Mouse (Mus musculus) regulatory T cell (primary cell): ENCODE results near the gene Actr5.

Experiments
- in situ Hi-C: fragments of 300-600 bp; cut with MboI, MseI; formaldehyde crosslinking; loops from one replicate; pipeline ENCODE4 v1.15.1; 2025; ENCODE audit warnings: high pct_unique_total_duplicates

Gene Actr5

GRCm38 (mm10) chr2:158613541-158614417, 10.9 kb upstream of the Actr5 start:
- in situ Hi-C loops: no loop called here

GRCm38 (mm10) chr2:158614418-158614955, 10.2 kb upstream of the Actr5 start:
- in situ Hi-C loops: no loop called here

GRCm38 (mm10) chr2:158615161-158615680, 9.5 kb upstream of the Actr5 start:
- in situ Hi-C loops: no loop called here

GRCm38 (mm10) chr2:158615702-158616101, 9.0 kb upstream of the Actr5 start:
- in situ Hi-C loops: no loop called here

- in situ Hi-C loops: no loop called here
These were observed 8.4 kb upstream of the Actr5 start for GRCm38 (mm10) chr2:158616296-158616695.

- in situ Hi-C loops: no loop called here
These were observed 7.9 kb upstream of the Actr5 start for GRCm38 (mm10) chr2:158616790-158617189.

- in situ Hi-C loops: loop anchor here (10.0 kb wide), 1 partner anchor 540 kb away; no protein-coding TSS in a partner anchor
These were observed 543 bp downstream of the Actr5 start for GRCm38 (mm10) chr2:158625231-158625630.

- in situ Hi-C loops: loop anchor here (10.0 kb wide), 1 partner anchor 539 kb away; no protein-coding TSS in a partner anchor
These were observed 1.0 kb downstream of the Actr5 start for GRCm38 (mm10) chr2:158625697-158626096.

GRCm38 (mm10) chr2:158628858-158629257, 4.2 kb downstream of the Actr5 start:
- in situ Hi-C loops: loop anchor here (10.0 kb wide), 1 partner anchor 536 kb away; no protein-coding TSS in a partner anchor

GRCm38 (mm10) chr2:158629414-158629813, 4.7 kb downstream of the Actr5 start:
- in situ Hi-C loops: loop anchor here (10.0 kb wide), 1 partner anchor 535 kb away; no protein-coding TSS in a partner anchor

- in situ Hi-C loops: no loop called here
These were observed 7.2 kb downstream of the Actr5 start for GRCm38 (mm10) chr2:158631873-158632272.

- in situ Hi-C loops: no loop called here
These were observed 17.2 kb downstream of the Actr5 start for GRCm38 (mm10) chr2:158641869-158642268.

- in situ Hi-C loops: no loop called here
These were observed 17.9 kb downstream of the Actr5 start for GRCm38 (mm10) chr2:158642587-158642986.

- in situ Hi-C loops: no loop called here
These were observed 19.1 kb downstream of the Actr5 start for GRCm38 (mm10) chr2:158643791-158644190.

- in situ Hi-C loops: no loop called here
These were observed 26.6 kb downstream of the Actr5 start for GRCm38 (mm10) chr2:158651159-158651908.

GRCm38 (mm10) chr2:158652985-158653384, 28.3 kb downstream of the Actr5 start:
- in situ Hi-C loops: no loop called here

GRCm38 (mm10) chr2:158654717-158655116, 30.0 kb downstream of the Actr5 start:
- in situ Hi-C loops: no loop called here

- in situ Hi-C loops: no loop called here
These were observed 31.1 kb downstream of the Actr5 start for GRCm38 (mm10) chr2:158655806-158656205.

GRCm38 (mm10) chr2:158658822-158659221, 34.1 kb downstream of the Actr5 start:
- in situ Hi-C loops: no loop called here

- in situ Hi-C loops: no loop called here
These were observed 34.7 kb downstream of the Actr5 start for GRCm38 (mm10) chr2:158659346-158659745.

- in situ Hi-C loops: loop anchor here (5.0 kb wide), 1 partner anchor 67 kb away; no protein-coding TSS in a partner anchor
These were observed 40.4 kb downstream of the Actr5 start, which contains the start of gene Ppp1r16b for GRCm38 (mm10) chr2:158665098-158665497. TSS of gene Ppp1r16b (plus strand) at chr2:158665398.
